Mouse (Mus musculus) forebrain, postnatal 0 days (tissue): ENCODE measurements at regions not wholly inside any gene's neighbourhood (a gene's known extent, or its start where the extent isn't known, plus 50 kb on each side); places are given as distances from the start of the nearest gene placed in this dataset.
A peak's percentile ranks its signal among the peaks of the same experiment; 100 is the strongest.

Experiments
- ATAC-seq: fragments of 200-750 bp; cut with Nextera tagmentation; 2 replicates; pipeline ENCODE4 v1.8.0; 2017; ENCODE audit warnings: mild to moderate bottlenecking, moderate library complexity
- DNase-seq: peaks from one replicate; pipeline ENCODE4 v3.0.0-alpha.2; 2015
- H3K27ac ChIP-seq: fragments of 300-500 bp; sonication (generic); 2 replicates; pipeline ENCODE4 v1.5.1; 2014; ENCODE audit warnings: low read depth, mild to moderate bottlenecking, antibody characterized with exemption, low read length, moderate library complexity, mixed read lengths
- H3K27me3 ChIP-seq: fragments of 300-500 bp; sonication (generic); 2 replicates; pipeline ENCODE4 v1.6.1; 2014; ENCODE audit warnings: mild to moderate bottlenecking, low read length, mixed read lengths; ENCODE audit not compliant: insufficient read depth
- H3K36me3 ChIP-seq: fragments of 300-500 bp; sonication (generic); 2 replicates; pipeline ENCODE4 v1.6.1; 2014; ENCODE audit warnings: mild to moderate bottlenecking, moderate library complexity; ENCODE audit not compliant: insufficient read depth
- H3K4me1 ChIP-seq: fragments of 300-500 bp; sonication (generic); 2 replicates; pipeline ENCODE4 v1.6.1; 2014; ENCODE audit warnings: antibody characterized with exemption; ENCODE audit not compliant: insufficient read depth
- H3K4me2 ChIP-seq: fragments of 300-500 bp; sonication (generic); 2 replicates; pipeline ENCODE4 v1.6.1; 2014; ENCODE audit warnings: low read depth, mild to moderate bottlenecking, moderate library complexity
- H3K4me3 ChIP-seq: fragments of 300-500 bp; sonication (generic); 2 replicates; pipeline ENCODE4 v1.5.1; 2014; ENCODE audit warnings: low read depth, low read length, mixed read lengths
- H3K9ac ChIP-seq: fragments of 300-500 bp; sonication (generic); 2 replicates; pipeline ENCODE4 v1.6.1; 2014; ENCODE audit warnings: mild to moderate bottlenecking
- H3K9me3 ChIP-seq: fragments of 300-500 bp; sonication (generic); 2 replicates; pipeline ENCODE4 v1.6.1; 2016; ENCODE audit warnings: low read length
- CTCF ChIP-seq: sonication (generic); IDR thresholded peaks from 2 replicates; pipeline ENCODE4 v1.5.1; 2016; ENCODE audit warnings: antibody characterized with exemption, control low read depth, low read depth
- WGBS: fragments of 180-500 bp; shearing (Covaris S2); extraction: QIAGEN DNeasy Blood & Tissue Kit; methylation state at CpG from one replicate; pipeline ENCODE4 v1.1.7; 2014; 5-methylcytosine and 5-hydroxymethylcytosine counted together

DNA sequence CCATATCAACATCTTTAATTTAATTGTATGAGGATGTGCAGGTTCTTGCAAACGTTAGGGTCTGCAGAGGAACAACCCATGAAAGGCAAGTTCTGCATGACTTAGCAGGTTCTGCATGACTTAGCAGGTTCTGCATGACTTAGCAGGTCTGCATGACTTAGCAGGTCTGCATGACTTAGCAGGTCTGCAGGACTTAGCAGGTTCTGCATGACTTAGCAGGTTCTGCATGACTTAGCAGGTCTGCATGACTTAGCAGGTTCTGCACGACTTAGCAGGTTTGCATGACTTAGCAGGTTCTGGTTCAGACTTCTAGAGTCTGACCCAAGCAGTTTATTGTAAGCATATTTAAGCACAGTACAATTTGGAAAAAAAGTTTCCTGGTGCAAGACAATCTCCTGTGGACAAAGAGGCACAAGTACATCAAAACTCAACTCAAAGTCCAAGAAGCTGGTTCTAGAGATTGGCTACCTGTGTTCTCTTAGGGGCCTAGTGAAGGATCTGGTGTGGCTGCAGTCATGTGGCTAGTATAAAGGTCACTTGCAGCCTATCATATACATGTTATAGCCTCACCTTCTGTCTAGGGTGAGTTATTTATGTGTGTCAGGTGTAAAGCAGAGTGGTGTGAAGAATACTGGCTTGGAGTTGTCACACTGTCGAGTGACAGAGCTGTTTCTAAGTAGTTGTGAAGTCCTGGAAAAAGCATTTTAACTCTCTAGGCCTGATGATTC, 50.5 kb upstream of the Prdx6 start:
- no peak for DNase-seq
- Histone ChIP-seq H3K4me1 (no peaks in the 10 kb centered on the region), H3K27me3 (no peaks in the 10 kb centered on the region), H3K9ac (no peak overlapping the region), H3K27ac (no peak overlapping the region), H3K4me3 (no peak overlapping the region), H3K9me3 (no peaks in the 10 kb centered on the region), H3K36me3 (no peaks in the 10 kb centered on the region), H3K4me2 (no peak overlapping the region)
- no peak for TF ChIP-seq CTCF
- 44% methylated on average over 3 of the region's 3 CpGs for WGBS
- no peak for ATAC-seq

DNA sequence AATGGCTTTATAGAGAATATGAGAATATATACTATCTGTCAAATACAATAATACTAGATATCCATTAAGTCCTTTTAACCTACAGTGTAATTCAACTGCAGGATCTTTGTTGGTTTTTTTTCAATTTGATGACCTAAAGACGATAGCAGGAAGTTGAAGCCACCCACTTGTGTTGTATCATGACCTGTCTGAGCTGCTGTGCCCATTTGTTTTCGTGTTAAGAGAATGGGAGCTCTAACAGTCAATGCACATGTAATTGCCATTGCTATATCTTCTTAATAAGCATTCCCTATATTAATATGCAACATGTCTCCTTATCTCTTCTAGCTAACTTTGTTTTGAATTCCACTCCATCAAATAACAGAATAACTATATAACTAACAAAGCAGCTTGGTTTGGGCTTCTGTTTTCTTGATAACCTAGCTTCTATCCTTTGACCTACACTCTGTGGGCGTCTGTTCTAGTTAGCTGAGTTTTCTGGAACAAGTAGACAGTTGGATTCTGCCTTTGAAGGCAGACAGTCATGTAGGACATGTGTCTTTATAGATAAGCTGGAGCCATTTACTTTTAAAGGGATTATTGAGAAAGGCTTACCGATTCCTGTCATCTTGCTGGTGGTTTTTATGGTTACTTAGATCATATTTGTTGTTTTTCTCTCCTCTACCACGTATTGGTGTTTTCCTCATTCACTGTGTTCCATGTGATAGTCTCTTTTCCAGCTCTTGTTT, 55.9 kb upstream of the Prdx6 start:
- H3K27ac ChIP-seq: no peak overlapping the region
- H3K4me1 ChIP-seq: no peaks in the 10 kb centered on the region
- H3K9ac ChIP-seq: no peak overlapping the region
- ATAC-seq: no peak
- H3K4me2 ChIP-seq: no peak overlapping the region
- no peak for DNase-seq
- 70% methylated on average over 5 of the region's 5 CpGs for WGBS
- H3K4me3 ChIP-seq: no peak overlapping the region
- H3K9me3 ChIP-seq: no peaks in the 10 kb centered on the region
- no peaks in the 10 kb centered on the region for H3K36me3 ChIP-seq
- no peak for TF ChIP-seq CTCF
- H3K27me3 ChIP-seq: no peaks in the 10 kb centered on the region

- H3K4me3 ChIP-seq: no peak overlapping the region
- WGBS: 89% methylated on average over 3 of the region's 3 CpGs
- TF ChIP-seq CTCF: no peak
- no peak overlapping the region for H3K9ac ChIP-seq
- no peak for DNase-seq
- no peak overlapping the region for H3K27ac ChIP-seq
- H3K4me2 ChIP-seq: no peak overlapping the region
- H3K9me3 ChIP-seq: no peaks in the 10 kb centered on the region
- H3K36me3 ChIP-seq: no peaks in the 10 kb centered on the region
- no peak for ATAC-seq
- no peaks in the 10 kb centered on the region for H3K27me3 ChIP-seq
- H3K4me1 ChIP-seq: no peaks in the 10 kb centered on the region
Measured at GRCm38 (mm10) chr1:161309269-161309668, 58.2 kb upstream of the Prdx6 start.

DNA sequence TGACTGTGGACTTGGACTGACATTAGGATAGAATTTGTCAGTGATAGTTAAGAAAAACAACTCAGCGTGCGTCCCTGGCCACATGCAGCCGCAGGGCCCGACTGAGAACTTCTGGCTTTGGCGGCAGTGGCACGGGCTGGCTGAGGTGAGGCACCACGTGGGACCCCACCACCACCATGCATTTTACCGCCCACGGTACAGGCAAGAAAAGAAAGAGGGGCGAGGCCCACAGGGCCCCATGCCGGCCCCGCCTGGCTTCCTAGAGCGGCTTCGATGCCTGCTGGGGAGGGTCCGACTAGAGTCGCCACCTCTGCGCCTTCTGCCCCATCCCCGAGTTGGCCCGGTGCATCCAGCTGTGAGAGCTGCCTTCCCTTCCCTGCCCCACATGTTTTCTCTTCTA, 63.1 kb upstream of the Prdx6 start:
- no peaks in the 10 kb centered on the region for H3K9me3 ChIP-seq
- H3K9ac ChIP-seq: no peak overlapping the region
- H3K36me3 ChIP-seq: no peaks in the 10 kb centered on the region
- no peaks in the 10 kb centered on the region for H3K27me3 ChIP-seq
- no peak overlapping the region for H3K4me3 ChIP-seq
- DNase-seq: no peak
- no peak overlapping the region for H3K27ac ChIP-seq
- no peaks in the 10 kb centered on the region for H3K4me1 ChIP-seq
- H3K4me2 ChIP-seq: no peak overlapping the region
- TF ChIP-seq CTCF: no peak
- no peak for ATAC-seq
- WGBS: 62% methylated on average over 18 of the region's 19 CpGs

- no peak overlapping the region for H3K27ac ChIP-seq
- no peak overlapping the region for H3K4me3 ChIP-seq
- no peak for ATAC-seq
- 95% methylated on average over 6 of the region's 6 CpGs for WGBS
- no peaks in the 10 kb centered on the region for H3K27me3 ChIP-seq
- no peaks in the 10 kb centered on the region for H3K36me3 ChIP-seq
- H3K9me3 ChIP-seq: no peaks in the 10 kb centered on the region
- DNase-seq: no peak
- no peak for TF ChIP-seq CTCF
- H3K9ac ChIP-seq: no peak overlapping the region
- H3K4me1 ChIP-seq: no peaks in the 10 kb centered on the region
- no peak overlapping the region for H3K4me2 ChIP-seq
Measured at GRCm38 (mm10) chr1:161321675-161322074, 70.7 kb upstream of the Prdx6 start.

DNA sequence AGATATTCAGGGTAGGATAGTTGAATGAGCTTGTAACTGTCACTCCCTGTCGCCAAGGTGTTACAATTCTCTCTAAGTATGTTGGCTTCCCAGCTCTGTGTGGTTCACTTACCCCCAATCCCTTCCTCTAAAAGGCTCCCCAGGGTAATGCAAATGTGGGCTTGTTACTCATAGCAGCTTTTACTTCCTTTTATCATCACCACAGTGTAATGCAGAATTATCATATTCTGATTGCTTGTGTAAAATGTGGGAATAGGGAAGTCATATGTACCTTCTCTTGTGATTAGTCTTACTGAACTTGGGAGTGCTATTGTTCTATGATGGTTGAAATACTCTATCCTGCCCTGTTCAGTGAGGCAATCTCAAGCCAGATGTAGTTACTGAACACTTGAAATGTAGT, 66.0 kb upstream of the Tnfsf4 start:
- H3K9ac ChIP-seq: no peak overlapping the region
- no peaks in the 10 kb centered on the region for H3K27me3 ChIP-seq
- whole genome bisulfite sequencing: 72% methylated on average over 1 of the region's 1 CpGs
- no peak overlapping the region for H3K4me3 ChIP-seq
- no peak overlapping the region for H3K4me2 ChIP-seq
- TF ChIP-seq CTCF: no peak
- ATAC-seq (no peak), DNase-seq (no peak)
- no peaks in the 10 kb centered on the region for H3K36me3 ChIP-seq
- no peak overlapping the region for H3K27ac ChIP-seq
- no peaks in the 10 kb centered on the region for H3K9me3 ChIP-seq
- H3K4me1 ChIP-seq: no peaks in the 10 kb centered on the region

DNA sequence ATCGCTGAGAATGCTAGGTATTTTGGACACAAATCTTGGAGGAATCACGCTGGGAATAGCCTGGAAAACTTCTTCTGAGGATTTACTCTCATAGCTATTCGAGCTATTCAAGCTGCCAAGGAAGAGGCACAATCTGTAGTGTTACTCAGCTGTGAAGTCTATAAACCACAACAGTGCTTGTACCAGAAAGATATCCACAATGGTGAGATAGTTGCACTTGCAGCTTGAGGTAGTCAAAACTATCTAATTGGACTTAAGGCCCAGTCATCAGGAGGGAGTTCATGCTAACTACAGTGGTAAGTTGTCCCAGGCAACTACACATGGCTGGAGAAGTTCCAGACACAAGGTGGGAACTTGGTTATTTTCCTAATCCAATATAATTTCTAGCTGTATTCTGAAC, 62.1 kb upstream of the Tnfsf4 start:
- Histone ChIP-seq H3K9ac (no peak overlapping the region), H3K4me2 (no peak overlapping the region), H3K9me3 (no peaks in the 10 kb centered on the region), H3K27ac (no peak overlapping the region), H3K4me1 (no peaks in the 10 kb centered on the region), H3K36me3 (no peaks in the 10 kb centered on the region), H3K27me3 (no peaks in the 10 kb centered on the region), H3K4me3 (no peak overlapping the region)
- DNase-seq (peak; percentile 3), ATAC-seq (no peak)
- TF ChIP-seq CTCF: no peak
- 70% methylated on average over 3 of the region's 3 CpGs for WGBS
